Mouse (Mus musculus) liver, embryonic 11.5 days (tissue): ENCODE measurements at regions not wholly inside any gene's neighbourhood (a gene's known extent, or its start where the extent isn't known, plus 50 kb on each side); places are given as distances from the start of the nearest gene placed in this dataset.

Source experiments
- ATAC-seq: fragments of 200-750 bp; cut with Nextera tagmentation; replicated peaks from 2 replicates; pipeline ENCODE4 v1.8.0; 2017; ENCODE audit warnings: moderate number of reproducible peaks, mild to moderate bottlenecking, moderate TSS enrichment, moderate library complexity; ENCODE audit not compliant: low FRiP score
- DNase-seq: peaks from one replicate; pipeline ENCODE4 v3.0.0-alpha.2; 2017; ENCODE audit warnings: low spot score
- H3K27ac ChIP-seq: fragments of 300-500 bp; sonication (generic); 2 replicates; pipeline ENCODE4 v1.5.1; 2014; ENCODE audit warnings: mild to moderate bottlenecking, low read depth, low read length, control low read depth
- H3K27me3 ChIP-seq: fragments of 300-500 bp; sonication (generic); replicated peaks from 2 replicates; pipeline ENCODE4 v1.6.1; 2014; ENCODE audit warnings: low read length, mixed read lengths; ENCODE audit not compliant: control insufficient read depth, insufficient read depth
- H3K36me3 ChIP-seq: fragments of 300-500 bp; sonication (generic); 2 replicates; pipeline ENCODE4 v1.6.1; 2014; ENCODE audit warnings: mild to moderate bottlenecking, low read length, moderate library complexity, mixed read lengths; ENCODE audit not compliant: control insufficient read depth, insufficient read depth
- H3K4me1 ChIP-seq: fragments of 300-500 bp; sonication (generic); replicated peaks from 2 replicates; pipeline ENCODE4 v1.6.1; 2014; ENCODE audit warnings: low read length, mixed read lengths; ENCODE audit not compliant: control insufficient read depth, insufficient read depth
- H3K4me2 ChIP-seq: fragments of 300-500 bp; sonication (generic); 2 replicates; pipeline ENCODE4 v1.6.1; 2014; ENCODE audit warnings: mild to moderate bottlenecking, control low read depth, moderate library complexity
- H3K4me3 ChIP-seq: fragments of 300-500 bp; sonication (generic); 2 replicates; pipeline ENCODE4 v1.5.1; 2014; ENCODE audit warnings: low read depth, low read length, control low read depth
- H3K9ac ChIP-seq: fragments of 300-500 bp; sonication (generic); 2 replicates; pipeline ENCODE4 v1.6.1; 2014; ENCODE audit warnings: low read depth, low read length, control low read depth
- H3K9me3 ChIP-seq: fragments of 300-500 bp; sonication (generic); 2 replicates; pipeline ENCODE4 v1.6.1; 2016; ENCODE audit warnings: low read length, inconsistent platforms, mixed read lengths; ENCODE audit not compliant: control insufficient read depth
- WGBS: fragments of 180-500 bp; shearing (Covaris S2); extraction: QIAGEN DNeasy Blood & Tissue Kit; methylation state at CpG from one replicate; pipeline ENCODE4 v1.1.7; 2014; 5-methylcytosine and 5-hydroxymethylcytosine counted together

DNA sequence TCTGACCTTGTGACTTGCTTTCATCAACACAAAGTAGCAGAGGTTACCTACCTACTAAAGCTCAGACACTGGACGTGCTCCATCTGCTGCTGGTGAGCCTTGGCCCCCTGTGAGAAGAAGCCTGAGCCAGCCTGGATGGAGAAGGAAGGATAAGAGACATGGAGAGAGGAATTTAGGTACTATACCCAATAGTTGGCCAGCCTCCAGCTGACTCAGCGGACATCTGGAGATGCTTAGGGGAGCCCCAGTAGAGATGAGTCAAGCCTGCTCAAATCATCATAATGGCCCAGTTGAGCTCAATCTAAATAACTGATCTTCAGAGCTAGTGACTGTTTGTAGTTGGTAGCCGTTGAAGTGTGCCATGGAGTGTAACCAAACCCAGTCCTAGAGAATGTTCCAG is 53.7 kb upstream of the Ripply2 start:
- Histone ChIP-seq H3K9me3 (no peaks in the 10 kb centered on the region), H3K27ac (no peak overlapping the region), H3K27me3 (no peaks in the 10 kb centered on the region), H3K9ac (no peak overlapping the region), H3K4me3 (no peak overlapping the region), H3K4me1 (no peaks in the 10 kb centered on the region), H3K4me2 (no peak overlapping the region), H3K36me3 (no peaks in the 10 kb centered on the region)
- WGBS: 67% methylated on average over 3 of the region's 3 CpGs
- no peak for DNase-seq
- no peak for ATAC-seq

GRCm38 (mm10) chr9:86957076-86957475 is 58.3 kb upstream of the Ripply2 start:
- DNase-seq (no peak), ATAC-seq (no peak)
- WGBS: 72% methylated on average over 1 of the region's 1 CpGs
- Histone ChIP-seq H3K4me2 (no peak overlapping the region), H3K36me3 (no peaks in the 10 kb centered on the region), H3K9me3 (no peaks in the 10 kb centered on the region), H3K4me3 (no peak overlapping the region), H3K4me1 (no peaks in the 10 kb centered on the region), H3K9ac (no peak overlapping the region), H3K27ac (no peak overlapping the region), H3K27me3 (no peaks in the 10 kb centered on the region)

- no peaks in the 10 kb centered on the region for H3K27me3 ChIP-seq
- WGBS: 80% methylated on average over 3 of the region's 3 CpGs
- no peak overlapping the region for H3K27ac ChIP-seq
- no peaks in the 10 kb centered on the region for H3K36me3 ChIP-seq
- no peaks in the 10 kb centered on the region for H3K9me3 ChIP-seq
- DNase-seq (no peak), ATAC-seq (no peak)
- H3K9ac ChIP-seq: no peak overlapping the region
- H3K4me2 ChIP-seq: no peak overlapping the region
- H3K4me1 ChIP-seq: no peaks in the 10 kb centered on the region
- no peak overlapping the region for H3K4me3 ChIP-seq
Measured at GRCm38 (mm10) chr9:86955720-86956119, 59.6 kb upstream of the Ripply2 start.

- no peak for DNase-seq
- ATAC-seq: peak; percentile 63; the same call in 1 of the 2 replicates
- no peak overlapping the region for H3K27ac ChIP-seq
Measured at GRCm38 (mm10) chr9:86951958-86952509, 63.3 kb upstream of the Ripply2 start.

GRCm38 (mm10) chr9:86949885-86950284 is 65.5 kb upstream of the Ripply2 start:
- H3K4me1 ChIP-seq: no peaks in the 10 kb centered on the region
- WGBS: 41% methylated on average over 1 of the region's 1 CpGs
- no peak for DNase-seq
- H3K36me3 ChIP-seq: no peaks in the 10 kb centered on the region
- H3K9ac ChIP-seq: no peak overlapping the region
- ATAC-seq: no peak
- H3K4me2 ChIP-seq: no peak overlapping the region
- H3K4me3 ChIP-seq: no peak overlapping the region
- no peak overlapping the region for H3K27ac ChIP-seq
- peaks cover 2% of the 10 kb centered on the region; the same call in 1 of the 2 replicates for H3K9me3 ChIP-seq
- H3K27me3 ChIP-seq: no peaks in the 10 kb centered on the region

More at GRCm38 (mm10) chr9:86951958-86952509, 63.3 kb upstream of the Ripply2 start:
- H3K36me3 ChIP-seq: no peaks in the 10 kb centered on the region
- 58% methylated on average over 11 of the region's 11 CpGs for WGBS
- no peak overlapping the region for H3K4me3 ChIP-seq
- peaks cover 2% of the 10 kb centered on the region; the same call in 1 of the 2 replicates for H3K9me3 ChIP-seq
- H3K9ac ChIP-seq: no peak overlapping the region
- H3K4me2 ChIP-seq: no peak overlapping the region
- no peaks in the 10 kb centered on the region for H3K4me1 ChIP-seq
- H3K27me3 ChIP-seq: no peaks in the 10 kb centered on the region

DNA sequence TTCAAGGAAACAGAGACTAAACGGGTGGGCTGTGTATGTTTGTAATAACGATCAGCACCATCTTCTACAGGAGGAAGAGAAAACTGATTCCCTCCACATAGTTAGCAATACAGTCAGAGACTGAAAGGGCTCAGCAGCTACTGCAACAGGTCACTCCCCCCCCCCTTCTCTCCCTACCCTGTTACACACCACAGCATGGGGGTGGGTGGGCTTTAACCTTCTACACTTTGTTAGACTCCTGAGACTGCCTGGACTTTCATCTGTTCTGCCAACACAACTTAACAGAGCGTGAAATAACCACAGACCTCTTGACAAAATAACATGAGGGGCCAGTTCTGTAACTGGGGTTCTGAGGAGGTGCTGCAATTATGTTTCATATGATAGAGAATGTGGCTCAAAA is 50.7 kb upstream of the Snap91 start:
- no peak overlapping the region for H3K4me3 ChIP-seq

More for the DNA sequence above, 50.7 kb upstream of the Snap91 start:
- 60% methylated on average over 3 of the region's 3 CpGs for WGBS
- Histone ChIP-seq H3K9me3 (no peaks in the 10 kb centered on the region), H3K27ac (no peak overlapping the region), H3K4me1 (no peaks in the 10 kb centered on the region), H3K27me3 (no peaks in the 10 kb centered on the region), H3K4me2 (no peak overlapping the region), H3K9ac (no peak overlapping the region), H3K36me3 (no peaks in the 10 kb centered on the region)
- no peak for DNase-seq
- ATAC-seq: no peak
